Mouse (Mus musculus): ENCODE measurements around the gene Kcna7.
"Not testable (repeated sequence)": the region's sequence is repeated elsewhere in the genome, so short reads cannot be mapped to it uniquely, and the experiment has no call there.

Kcna7 gene

DNA sequence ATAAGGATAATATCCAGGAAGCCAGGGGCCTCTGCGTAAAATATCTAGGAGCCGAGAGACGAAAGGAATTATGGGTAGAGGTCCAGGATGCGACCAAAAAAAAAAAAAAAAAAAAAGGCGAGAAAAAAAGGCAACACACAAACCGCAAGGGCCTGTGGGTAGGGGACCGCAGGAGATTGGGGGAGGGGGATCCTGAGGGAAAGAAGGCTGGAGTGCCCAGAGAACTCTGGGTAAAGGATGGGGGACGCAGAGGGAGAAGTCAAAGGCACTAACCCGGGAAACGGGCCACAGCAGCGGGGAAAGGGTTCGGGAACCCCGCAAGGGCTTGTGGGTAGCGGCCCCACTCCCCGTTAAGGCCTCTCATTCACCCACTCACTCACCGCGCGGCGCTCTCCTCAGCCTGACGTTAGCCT lies 10.3 kb upstream of the Kcna7 start:
- no peak for DNase-seq (ENCODE audit: low spot score in 2 of 2)

DNA sequence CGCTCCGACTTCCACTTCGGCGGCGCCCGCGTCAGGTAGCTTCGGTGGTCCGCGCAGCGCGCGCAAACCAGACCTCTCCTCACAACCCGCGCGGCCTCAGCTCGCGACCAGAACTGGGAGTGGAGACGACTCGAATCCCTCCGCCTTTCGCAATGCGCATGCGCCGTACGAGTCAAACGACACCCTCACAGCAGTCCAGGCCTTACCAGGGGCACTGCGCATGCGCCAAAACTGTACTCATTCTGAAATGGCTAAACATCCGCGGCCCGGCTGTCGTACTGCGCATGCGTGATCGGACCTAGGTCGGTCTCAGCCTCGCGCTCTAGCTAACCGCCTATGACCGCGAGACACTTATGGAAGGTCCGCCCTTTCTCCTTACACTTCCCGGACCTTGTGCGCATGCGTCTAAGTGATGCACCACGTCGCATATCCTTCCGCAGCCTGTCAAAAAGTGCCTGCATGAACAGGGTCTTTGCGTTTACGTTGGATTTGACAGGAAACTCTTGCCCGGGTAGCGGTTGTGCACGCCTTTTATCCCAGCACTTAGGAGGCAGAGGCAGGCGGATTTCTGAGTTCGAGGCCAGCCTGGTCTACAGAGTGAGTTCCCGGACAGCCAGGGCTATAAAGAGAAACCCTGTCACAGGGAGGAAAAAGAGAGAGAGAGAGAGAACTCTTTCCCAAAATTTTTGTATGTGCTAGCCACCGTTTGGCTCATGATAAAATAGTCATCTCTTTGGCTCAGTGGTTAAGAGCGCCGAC lies 9.7 kb upstream of the Kcna7 start, which contains the start of gene Snrnp70:
Gene Snrnp70 (minus strand): TSS at position 165 of the 759 bp plus-strand sequence.
- DNase-seq (ENCODE audit: low spot score in 2 of 2), result peak; percentile 100

DNA sequence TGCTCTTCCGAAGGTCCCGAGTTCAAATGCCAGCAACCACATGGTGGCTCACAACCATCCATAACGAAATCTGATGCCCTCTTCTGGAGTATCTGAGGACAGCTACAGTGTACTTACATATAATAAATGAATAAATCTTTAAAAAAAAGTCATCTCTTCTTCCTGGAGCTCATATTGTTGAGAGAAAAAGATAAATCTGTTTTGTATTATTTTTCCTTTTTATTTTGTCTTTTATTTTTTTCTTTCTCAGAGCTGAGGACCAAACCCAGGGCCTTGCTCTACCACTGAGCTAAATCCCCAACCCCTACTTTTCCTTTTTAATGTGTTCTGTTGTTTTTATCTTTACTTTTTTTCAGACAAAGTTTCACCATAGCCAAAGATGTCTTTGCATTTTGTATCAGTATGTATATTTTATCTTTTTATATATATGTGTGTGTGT lies 9.1 kb upstream of the Kcna7 start:
- DNase-seq (ENCODE audit: low spot score in 2 of 2), result not testable (repeated sequence)

DNA sequence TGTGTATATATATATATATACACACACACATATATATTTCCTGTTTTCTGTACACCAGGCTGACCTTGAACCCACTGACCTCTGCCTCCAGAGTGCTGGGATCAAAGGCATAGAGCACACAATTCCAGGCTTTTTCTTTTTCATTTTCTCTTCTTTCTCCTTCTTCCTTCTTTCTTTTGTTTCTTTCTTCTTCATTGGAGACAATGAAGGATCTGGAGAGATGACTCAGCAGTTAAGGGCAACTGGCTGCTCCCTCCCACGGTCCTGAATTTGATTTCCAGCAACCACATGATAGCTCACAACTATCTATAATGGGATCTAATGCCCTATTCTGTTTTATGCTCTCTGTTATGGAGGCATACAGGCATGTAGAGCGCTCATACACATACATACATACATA lies 8.7 kb upstream of the Kcna7 start:
- no peak for DNase-seq (ENCODE audit: low spot score in 2 of 2)

DNA sequence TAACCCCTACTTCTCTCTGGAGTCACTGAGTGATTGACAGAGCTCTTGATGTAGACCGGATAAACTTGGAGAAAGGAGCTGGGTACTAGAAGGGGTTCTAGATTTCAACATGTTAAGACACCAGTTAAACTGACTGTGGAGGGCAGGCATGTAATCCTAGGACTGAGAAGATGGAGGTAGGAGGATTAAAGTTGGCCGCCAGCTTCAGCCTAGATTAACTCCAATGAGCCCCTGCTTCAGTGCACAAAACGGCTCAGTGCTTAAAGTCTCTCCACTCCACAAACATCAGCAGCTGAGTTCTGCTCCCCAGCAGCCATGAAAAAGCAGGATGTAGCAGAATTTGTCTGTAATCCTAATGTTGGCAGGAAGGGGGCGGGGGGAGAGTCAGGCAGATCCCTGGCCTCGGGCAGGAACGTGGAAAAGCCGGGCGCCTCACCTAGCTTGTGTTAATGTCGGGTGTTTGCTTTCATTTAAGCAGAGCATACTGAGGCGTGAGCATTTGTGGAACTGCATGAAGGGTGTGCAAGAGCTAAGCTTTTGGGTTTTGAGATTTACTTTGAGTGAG lies 3.9 kb upstream of the Kcna7 start:
- DNase-seq (ENCODE audit: low spot score in 2 of 2), result no peak

DNA sequence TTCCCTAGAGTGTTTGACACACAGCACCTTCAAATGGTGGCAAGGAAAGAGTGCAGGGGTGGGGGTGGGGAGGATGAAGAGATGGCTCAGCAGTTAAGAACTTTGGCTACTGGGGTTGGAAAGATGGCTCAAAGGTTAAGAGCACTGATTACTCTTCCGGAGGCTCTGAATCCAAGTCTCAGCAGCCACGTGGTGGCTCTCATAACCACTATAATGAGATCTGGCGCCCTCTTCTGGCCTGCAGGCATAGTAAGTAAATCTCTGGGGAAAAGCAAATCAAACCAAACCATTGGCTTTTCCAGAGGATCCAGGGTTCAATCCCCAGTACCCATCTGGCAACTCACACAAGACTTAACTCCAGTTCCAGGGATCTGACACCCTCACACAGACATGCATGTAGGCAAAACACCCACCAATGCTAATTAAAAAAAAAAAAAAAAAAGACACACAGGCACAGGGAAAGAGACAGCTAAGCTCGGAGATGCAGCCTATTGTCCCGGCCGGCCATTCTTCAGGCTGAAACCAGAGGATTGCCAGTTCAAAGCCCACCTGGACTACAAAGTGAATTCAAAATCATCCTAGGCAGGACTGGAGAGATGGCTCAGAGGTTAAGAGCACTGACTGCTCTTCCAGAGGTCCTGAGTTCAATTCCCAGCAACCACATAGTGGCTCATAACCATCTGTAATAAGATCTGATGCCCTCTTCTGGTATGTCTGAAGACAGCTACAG lies 1.8 kb upstream of the Kcna7 start:
- peak in 1 of 2 experiments; percentile 49 for DNase-seq (ENCODE audit: low spot score in 2 of 2)

DNA sequence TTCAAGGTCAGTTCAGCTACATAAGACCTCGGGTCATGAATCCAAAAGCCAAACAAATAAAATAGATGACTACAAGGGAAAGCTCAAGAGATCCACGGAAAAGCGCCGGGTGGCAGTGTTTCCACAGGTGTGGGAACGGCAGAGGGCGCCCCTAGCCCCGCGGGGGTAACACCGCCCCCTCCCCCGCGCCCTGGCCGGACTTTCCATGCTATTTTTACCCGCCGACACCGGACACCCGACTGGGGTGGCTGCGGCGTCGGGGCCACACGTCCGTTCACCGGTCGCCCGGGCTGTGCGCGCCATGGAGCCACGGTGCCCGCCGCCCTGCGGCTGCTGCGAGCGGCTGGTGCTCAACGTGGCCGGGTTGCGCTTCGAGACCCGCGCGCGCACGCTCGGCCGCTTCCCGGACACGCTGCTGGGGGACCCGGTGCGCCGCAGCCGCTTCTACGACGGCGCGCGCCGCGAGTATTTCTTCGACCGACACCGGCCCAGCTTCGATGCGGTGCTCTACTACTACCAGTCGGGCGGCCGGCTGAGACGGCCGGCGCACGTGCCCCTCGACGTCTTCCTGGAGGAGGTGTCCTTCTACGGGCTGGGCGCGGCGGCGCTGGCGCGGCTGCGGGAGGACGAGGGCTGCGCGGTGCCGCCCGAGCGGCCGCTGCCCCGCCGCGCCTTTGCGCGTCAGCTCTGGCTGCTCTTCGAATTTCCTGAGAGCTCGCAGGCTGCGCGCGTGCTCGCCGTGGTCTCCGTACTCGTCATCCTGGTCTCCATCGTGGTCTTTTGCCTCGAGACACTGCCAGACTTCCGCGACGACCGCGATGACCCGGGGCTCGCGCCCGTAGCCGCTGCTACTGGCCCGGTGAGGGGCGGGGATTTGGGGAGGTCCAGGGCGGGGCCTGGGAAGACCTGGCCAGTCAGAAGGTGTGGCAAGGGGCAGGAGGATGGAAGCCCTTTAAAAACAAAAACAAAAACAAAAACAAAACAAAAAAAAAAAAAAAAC lies 1.0 kb downstream of the Kcna7 start:
- DNase-seq (ENCODE audit: low spot score in 2 of 2), result no peak

DNA sequence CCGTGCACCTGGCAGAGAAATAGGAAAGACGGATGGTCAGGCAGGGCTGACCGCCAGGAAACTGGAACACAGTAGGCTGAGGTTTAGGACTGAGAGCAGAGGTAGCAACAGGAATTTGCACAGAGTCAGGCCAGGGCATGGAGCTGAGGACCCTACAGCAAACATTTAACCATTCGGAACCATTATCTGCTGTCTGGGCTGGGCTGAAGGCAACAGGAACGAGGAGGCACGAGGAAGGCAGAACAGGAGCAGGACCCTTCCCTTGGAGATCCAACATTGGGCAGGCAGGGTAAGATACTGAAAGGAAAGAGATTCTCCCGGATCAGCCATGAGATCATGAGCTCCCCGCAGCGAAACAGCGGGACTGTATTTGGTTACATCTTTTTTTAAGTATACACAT lies 2.4 kb downstream of the Kcna7 start:
- no peak for DNase-seq (ENCODE audit: low spot score in 2 of 2)

DNA sequence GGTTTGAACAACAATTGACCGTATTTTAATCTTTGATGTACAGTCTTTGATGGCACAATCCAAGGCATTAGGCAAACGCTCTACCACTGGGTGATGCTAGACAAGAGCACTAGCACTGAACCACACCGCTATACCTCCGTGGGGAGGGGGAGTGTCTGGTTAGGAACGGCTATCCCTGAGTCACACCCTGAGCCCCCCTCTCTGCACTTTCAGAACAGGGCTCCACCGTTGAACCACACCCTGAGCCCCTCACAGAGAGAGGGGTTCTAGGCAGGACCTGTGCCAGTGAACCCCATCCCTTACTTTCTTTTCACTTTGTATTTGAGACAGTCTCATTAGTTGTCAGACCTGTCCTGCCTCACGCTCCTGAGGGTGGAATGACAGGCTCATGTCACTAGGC lies 2.9 kb downstream of the Kcna7 start:
- DNase-seq (ENCODE audit: low spot score in 2 of 2), result no peak

DNA sequence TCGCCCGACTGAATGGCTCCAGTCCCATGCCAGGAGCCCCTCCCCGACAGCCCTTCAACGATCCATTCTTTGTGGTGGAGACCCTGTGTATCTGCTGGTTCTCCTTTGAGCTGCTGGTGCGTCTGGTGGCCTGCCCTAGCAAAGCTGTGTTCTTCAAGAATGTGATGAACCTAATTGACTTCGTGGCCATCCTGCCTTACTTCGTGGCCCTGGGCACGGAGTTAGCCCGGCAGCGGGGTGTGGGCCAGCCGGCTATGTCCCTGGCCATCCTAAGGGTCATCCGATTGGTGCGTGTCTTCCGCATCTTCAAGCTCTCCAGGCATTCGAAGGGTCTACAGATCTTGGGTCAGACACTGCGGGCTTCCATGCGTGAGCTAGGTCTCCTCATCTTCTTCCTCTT lies 3.5 kb downstream of the Kcna7 start:
- no peak for DNase-seq (ENCODE audit: low spot score in 2 of 2)

DNA sequence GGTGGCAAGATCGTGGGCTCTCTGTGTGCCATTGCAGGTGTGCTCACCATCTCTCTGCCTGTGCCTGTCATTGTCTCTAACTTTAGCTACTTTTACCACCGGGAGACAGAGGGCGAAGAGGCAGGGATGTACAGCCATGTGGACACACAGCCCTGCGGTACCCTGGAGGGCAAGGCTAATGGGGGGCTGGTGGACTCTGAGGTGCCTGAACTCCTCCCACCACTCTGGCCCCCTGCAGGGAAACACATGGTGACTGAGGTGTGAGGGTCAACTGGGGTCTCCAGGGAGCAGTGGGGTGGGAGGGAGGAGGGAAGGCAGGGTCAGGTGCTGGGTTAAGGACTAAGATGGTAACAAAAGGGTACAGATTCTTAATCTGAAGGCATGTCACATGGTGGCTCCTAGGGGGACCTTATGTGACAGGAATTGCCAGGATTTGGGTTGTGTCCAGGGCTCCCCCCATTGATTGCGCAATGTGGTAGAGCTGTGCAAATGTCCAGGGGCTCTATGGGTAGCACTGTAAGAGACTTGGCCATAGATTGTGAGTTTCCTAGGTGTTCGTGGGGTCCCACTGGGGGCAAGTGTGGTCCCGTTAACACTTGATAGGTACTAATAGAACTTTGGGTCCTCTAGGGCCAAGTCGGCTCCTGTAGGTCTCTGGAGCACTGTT lies 4.2 kb downstream of the Kcna7 start:
- no peak for DNase-seq (ENCODE audit: low spot score in 2 of 2)

DNA sequence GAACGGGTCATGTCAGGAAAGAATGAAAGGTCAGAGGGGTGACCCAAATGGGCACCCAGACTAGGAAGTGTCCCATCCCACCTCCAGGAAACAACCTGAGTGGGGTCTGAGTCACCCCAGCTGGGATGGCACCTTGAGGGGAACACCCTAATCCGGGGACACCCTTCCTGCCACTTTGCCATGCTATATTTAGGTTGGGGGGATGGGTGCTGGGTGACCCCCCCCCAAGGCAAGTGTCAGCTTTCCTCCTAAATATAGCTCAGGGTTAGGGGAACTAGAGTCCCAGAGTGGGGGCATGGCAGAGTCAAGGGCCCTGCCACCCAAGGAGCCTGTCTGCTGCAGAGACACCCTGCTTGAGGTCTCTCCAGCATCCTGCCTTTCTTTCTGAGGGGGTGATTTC lies 7.0 kb downstream of the Kcna7 start:
- no peak for DNase-seq (ENCODE audit: low spot score in 2 of 2)

DNA sequence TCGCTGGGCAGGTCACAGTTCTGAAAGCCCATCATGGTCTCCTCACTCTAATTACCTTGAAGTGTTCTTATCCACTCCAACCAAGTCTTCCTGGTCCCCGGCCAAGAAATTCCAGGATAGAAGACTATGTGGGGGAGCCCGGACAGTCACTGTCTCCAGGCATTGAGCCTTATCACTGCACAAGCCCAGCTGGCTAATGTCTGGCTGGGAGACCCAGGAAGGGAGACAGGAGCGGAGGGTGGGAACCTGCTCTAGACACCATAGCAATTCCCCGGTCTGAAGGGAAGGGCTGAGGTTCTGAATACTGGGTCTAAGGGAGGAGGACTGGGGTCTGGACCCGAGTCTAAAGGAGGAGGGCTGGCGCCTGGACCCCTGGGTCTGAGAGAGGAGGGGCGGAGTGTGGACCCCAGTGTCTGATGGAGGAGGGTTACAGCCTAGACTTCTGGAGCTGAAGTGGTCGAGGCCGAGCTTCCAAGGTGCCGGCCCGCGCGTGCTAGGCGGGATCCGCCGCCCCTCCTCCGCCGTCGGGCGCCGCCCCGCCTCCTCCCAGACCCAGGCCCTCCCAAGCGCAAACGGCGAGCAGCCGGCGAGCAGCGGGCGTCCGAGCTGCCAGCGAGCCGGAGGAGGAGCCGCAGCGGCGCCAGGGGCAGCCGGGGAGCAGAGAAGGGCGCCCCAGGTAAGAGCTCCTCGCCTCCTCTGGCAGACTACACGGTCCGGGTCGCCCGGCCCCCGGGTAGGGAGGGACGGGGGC lies 7.8 kb downstream of the Kcna7 start, which contains the start of gene Ntf5:
Gene Ntf5 (plus strand): TSS at position 583 of the 751 bp plus-strand sequence.
- DNase-seq (ENCODE audit: low spot score in 2 of 2), result no peak

DNA sequence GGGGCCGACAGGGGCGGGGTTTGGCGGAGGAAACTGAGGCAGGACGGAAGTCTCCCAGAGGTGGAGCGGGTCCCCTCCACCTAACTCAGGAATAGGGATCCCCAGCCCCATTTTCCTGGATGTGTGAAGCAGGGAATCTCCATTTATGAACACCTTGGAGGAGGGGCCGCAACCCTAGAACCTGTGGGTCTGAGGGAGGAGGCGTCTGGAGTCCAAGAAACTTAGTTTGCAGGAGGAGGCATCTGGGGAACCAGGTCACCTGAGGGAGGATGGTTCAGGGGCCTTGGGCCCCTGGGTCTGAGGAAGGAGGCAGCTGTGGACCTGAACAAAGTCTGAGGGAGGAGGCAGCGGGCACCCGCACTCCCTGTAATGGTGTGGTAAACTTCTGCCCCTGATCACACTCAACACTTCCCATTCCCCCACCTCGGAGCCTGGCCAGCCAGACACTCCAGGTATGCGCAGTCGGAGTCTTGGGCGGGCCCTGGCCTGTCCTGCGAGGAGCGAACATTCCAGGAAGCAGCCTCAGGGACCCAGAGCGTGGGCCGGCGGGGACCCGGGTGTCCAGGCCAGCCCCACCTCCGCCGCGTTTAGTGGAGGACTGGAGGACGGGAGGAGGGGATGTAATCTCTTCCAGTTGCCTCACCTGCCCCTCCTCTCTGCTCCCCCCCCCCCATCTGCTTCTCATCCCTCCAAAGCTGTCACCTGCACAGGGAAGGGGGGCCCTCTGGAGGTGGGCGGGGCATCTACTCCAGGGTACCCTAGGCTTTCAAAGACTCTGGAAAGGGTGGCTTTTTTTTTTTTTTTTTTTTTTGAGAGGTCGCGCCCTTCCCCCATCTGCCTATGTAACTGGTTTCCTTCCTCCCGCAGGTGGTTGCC lies 8.6 kb downstream of the Kcna7 start:
- DNase-seq (ENCODE audit: low spot score in 2 of 2), result no peak

DNA sequence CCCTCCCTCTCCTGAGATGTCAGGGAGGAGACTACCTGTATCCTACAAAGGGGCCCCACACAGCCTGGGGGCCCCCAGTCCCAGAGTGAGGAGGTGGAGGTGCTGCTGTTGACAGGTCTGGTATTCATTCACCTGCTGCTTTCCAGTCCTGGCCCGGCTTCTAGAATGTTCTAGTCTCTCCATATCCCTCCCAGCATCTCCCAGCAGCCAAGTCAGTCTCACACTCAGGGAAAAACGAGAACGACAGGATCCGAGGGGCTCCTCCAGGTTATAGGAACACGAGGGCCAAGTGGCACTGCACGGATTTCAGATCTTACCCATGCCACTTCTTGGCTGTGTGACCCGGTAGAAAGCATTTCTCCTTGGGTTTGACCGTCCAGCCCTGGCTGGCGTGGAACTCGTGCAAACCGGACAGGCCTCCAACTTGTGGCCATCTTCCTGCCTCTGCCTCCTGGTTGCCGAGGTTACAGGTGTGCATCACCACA lies 9.3 kb downstream of the Kcna7 start:
- no peak for DNase-seq (ENCODE audit: low spot score in 2 of 2)

DNA sequence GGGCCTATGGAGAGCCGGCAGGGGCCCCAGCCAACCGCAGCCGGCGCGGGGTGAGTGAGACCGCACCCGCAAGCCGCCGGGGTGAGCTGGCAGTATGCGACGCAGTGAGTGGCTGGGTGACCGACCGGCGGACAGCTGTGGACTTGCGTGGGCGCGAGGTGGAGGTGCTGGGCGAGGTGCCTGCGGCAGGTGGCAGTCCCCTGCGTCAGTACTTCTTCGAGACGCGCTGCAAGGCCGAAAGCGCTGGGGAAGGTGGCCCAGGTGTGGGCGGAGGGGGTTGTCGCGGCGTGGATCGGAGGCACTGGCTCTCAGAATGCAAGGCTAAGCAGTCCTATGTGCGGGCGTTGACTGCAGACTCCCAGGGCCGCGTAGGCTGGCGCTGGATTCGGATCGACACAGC lies 10.2 kb downstream of the Kcna7 start:
- DNase-seq (ENCODE audit: low spot score in 2 of 2), result no peak

DNA sequence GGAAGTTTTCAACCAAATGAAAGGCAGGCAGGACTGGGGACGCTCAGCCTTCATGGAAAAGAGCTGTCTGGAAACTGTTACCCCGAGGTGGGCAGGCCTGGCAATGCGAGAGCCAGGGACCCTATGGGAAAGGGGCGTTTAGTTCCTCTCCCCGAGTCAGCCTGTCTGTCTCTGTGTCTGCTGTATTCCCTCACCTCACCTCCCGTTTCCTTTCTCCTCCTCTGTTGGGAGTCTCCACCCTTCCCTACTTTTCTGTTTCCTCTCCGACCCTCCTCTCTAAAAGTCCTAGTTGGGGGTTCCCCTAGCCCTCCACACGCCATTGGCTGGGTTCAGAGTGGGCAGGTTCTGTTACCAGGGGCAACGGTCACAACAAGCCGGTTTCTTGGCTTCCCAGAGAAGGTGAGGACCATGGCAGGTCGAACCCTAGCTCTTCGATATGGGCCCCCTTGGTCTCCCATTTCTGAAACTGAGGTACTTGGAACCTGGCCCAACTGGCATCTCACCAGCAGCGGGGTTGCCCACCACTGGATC lies 12.6 kb downstream of the Kcna7 start:
- DNase-seq (ENCODE audit: low spot score in 2 of 2), result no peak

DNA sequence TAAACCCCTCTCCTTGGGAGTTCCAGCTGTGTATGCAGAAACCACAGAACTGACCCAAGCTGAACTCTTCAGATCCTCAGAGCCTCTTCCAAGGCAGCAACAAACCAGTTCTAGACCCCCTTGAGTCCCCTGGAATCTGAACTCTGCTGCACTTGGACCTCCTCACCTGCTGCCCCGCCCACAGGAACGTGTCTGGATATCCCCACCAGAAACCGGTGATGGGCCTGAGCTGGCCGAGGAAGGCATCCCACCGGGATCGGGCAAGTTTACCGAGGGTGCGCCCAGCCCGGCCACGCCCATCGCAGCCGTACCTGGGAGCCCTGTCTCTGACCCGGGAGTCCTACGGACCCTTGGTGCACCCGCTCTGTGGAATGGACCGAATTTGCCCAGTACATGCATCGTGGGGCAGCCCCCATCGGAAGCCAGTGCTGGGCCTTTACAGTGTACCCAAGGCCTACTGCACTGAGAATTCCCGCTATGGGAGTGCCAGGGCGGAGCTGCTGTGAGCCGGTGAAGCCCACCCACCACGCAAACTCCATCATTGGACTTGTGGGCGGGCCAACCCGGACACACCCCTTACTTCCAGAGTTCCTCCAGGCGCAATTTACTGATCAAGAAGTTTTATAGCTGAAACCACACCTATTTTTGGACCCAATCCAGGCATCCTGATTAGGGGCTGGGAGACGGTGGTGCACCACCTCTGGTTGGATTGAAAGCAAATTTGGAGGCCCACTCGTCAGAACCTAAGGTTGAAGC lies 14.6 kb downstream of the Kcna7 start:
- DNase-seq (ENCODE audit: low spot score in 2 of 2), result no peak
